Mouse (Mus musculus) megakaryocyte progenitor cell, adult 5-6 weeks (primary cell): Measurements from ENCODE around the gene Col16a1. TPM values are rescaled to one million over a fixed set of nuclear protein-coding genes. Genes with fewer than 3 reads are reported as not detected.

Experiments used
- ATAC-seq: replicated peaks from 2 replicates; pipeline ENCODE4 v1.8.0; 2016; ENCODE audit warnings: mild to moderate bottlenecking, moderate TSS enrichment, inconsistent platforms; ENCODE audit not compliant: poor library complexity
- total RNA-seq, 2 experiments: library from RNA; stranded (forward) in 1 of 2; stranded (reverse) in 1 of 2; fragments of 157-497, 149-512 nt in 1 of 2; fragments of 200-1000 nt in 1 of 2; gene quantifications; 2 replicates each; pipeline versions ENCODE4 v1.2.3 to v1.2.4; 2015 to 2017

Gene Col16a1
- total RNA-seq, 2 experiments from 2014 or later: 0.17 to 1.1 TPM

DNA sequence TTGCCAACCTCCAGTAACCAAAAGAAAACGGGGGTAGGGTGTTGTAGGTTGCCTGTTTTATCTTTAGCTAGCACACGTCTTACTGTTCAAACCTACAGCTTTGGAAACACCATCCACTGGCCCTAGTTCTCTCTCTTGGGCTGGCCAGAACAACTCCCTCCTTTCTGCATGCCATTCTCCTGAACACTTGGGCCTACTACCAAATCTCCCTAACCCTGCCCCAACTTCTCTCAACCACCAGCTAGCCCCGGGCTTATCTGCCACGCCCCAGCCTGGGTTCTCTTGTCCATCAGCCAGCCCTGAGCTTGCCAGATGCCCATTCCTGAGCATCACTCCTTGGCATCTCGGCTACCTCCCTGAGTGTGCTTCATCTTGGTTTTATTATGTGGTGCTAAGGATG, 81.3 kb downstream of the Col16a1 start:
- ATAC-seq: peak; percentile 40

DNA sequence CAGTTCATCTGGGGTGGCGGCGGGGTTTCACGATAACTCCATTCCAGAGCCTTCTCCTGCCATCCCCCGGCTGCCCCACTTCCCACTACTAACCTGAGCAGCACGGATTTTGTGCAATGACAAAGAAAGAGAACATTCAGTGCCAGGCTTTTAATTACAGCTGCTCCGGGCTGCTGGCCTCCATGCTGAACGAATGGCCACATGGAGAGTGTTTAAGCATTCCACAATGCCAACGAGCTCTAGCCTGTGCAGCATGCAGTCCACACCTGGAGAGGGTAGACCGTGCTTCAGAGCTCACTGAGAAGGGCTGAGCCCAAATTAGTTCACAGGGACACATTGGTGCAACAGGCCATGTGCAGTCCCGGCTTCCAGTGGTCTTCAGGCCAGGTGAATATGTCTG, 82.4 kb downstream of the Col16a1 start:
- no peak for ATAC-seq

DNA sequence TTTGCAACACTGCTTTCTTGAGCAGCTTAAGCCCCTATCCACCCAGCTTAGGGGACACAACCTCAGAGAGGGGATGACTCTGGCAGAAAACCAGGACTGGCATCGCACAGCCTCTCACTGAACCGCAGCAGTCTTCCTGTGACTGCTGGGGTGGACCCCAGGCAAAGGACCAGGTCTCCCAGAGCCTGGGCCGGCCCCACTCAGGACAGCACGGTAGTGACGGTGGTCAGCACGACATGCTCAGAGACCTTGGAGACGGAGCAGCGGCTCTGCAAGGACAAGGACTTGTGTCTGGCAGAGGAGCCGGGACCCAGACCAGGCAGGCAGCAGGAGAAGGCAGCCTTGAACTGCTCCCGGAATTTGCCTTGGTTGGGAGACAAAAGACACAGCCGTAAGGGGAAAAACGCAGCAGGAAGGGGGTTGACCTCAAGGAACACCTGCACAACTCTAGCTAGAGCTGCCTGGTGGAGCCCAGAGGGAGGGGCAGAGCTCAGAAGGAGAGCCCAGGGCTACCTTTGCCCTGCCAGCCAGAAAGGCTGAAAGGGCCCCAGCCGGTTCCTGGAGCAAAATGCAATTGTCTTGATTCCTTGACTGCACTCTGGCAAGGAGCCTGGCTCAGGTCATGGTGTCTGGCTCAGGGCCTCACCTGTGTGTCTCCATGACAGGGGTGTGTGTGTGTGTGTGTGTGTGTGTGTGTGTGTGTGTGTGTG, 83.2 kb downstream of the Col16a1 start:
- ATAC-seq: no peak

DNA sequence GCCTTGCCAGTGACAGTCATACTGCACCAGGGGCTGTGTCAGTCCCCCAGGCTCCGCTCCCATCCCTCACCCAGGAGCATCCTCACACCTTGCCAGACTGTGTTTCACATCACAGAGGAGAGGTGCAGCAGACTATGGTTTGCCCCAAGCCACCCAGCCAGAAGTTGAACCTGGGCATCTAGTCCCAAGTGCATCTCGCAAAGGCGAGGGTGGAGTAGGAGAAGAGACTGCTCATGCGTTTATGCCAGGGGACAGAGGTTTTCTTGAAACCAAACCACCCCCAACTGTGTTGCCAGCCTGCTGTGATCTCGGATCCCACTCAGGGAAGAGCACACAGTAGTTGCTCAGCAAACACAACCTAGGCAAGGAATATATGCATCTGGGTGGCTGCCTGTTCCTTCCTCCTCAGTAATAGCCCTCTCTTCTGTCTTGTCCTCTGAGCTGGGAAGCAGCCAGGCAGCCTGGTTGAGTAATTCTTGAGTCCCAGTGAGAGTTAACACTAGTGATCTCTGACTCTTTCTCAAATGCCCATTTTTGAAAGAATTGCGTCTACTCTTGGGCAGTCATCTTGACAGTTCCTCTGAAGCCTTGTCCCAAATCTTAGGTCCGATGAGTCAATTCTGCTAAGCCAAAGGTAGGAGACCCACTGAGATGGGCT, 83.9 kb downstream of the Col16a1 start:
- ATAC-seq: no peak

DNA sequence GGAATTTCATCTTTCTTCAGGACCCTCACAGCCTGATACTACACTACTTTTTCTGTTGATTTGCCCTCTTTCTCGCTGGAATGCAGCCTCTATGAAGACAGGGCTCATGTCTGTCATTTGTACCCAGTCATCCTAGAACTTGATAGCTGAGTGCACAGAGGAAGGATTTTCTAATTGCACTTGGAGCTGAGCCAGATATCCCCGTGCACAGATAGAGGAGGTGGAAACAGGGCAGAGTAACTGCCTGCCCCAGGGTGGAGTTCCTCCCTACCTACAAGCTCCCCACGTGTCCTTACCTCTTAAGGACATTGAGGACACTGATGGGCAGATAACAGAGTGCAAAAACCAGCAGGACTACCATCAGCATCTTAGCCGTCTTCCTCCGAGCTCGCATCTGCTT, 85.8 kb downstream of the Col16a1 start:
- no peak for ATAC-seq

DNA sequence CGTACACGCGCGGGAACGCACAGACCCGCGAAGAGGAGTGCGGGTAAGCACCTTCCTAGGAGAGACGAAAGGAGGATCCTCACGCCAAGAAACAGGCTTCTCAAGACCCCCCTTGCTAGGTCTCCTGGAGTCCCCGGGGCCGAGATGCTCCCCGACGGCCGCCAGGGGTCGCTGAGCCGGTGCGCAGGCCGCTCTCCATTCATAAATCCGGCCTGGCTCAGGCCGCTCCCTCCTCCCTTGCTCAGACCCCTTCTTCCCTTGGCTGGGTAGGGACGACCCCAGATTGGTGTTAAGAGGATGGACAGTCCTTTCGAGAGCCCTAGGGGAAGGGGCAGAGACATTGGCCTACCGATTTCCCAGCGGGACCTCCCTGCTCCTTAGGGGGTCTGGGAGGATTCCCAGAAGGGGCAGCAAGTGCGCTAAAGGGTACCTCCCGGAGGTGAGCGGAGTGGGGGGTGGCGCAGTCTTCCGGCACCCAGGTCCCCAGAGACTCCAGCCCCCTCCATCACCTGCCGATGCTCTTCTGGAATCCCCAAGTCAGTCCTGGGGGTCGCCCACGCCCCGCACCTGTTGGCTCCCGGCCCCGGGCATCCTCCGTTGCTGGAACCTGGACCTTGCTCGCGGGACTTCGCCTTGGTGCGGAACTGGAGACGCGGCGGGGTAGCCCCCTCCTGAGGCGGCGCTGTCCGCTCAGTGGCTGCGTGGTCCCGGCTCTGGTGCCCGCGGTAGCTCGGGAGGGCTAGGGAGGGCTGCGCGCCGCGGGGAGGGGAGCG, 91.0 kb downstream of the Col16a1 start:
- peak; percentile 91 for ATAC-seq

DNA sequence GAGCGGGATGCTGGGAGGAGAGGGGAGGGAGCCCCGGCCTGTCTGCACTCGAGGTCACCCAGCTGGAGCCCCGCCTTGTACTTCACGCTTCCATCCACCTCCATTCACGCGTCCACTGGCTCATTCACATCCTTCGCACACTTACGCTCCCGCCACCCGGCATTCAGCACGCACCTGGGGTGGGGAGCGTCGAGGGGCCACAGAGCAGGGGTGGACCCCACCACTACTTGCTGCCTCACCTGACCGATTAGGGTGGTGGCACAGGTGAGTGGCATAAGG, 91.5 kb downstream of the Col16a1 start, which contains the start of gene Hcrtr1:
TSS of gene Hcrtr1 (minus strand) at position 146 of the 279 bp plus-strand sequence.
- no peak for ATAC-seq

DNA sequence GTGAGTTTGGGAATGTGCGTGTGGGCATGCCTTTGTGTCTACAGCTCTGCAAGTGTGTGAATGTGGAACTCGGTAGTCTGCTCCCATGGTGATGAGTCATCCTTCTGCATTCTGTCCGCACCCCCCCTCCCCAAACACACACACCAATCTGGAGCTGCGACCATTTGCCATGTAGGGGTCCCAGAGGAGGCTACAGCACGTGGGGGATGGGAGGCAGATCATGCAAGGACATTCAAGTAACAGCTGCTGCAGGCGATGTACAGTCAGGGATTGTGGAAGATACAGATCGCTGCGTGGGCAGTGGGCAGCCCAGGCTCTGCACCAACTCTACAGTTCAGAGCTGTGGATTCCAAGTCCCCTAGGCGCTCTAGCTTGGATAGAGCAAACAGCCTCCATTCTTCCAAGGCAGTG, 93.4 kb downstream of the Col16a1 start:
- no peak for ATAC-seq

DNA sequence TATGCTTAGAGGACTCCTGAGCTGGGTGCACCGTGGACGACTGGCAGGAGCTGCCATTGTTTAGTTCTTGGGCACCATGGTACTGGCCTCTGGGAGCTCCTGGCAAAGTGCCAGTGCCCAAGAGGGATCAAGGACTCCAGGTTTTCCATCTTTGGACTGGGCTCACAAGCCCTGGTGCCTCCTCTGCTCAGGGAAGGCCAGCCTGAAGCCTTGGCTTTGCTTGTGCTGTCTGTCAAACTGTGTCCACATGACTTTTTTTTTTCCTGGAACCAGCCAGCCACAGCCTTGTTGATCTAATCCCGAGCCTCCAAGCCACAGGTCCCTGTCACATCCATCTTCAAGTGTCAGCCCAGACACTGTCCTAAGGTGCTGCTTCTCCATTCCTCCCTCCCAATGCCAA, 94.1 kb downstream of the Col16a1 start:
- ATAC-seq: no peak

DNA sequence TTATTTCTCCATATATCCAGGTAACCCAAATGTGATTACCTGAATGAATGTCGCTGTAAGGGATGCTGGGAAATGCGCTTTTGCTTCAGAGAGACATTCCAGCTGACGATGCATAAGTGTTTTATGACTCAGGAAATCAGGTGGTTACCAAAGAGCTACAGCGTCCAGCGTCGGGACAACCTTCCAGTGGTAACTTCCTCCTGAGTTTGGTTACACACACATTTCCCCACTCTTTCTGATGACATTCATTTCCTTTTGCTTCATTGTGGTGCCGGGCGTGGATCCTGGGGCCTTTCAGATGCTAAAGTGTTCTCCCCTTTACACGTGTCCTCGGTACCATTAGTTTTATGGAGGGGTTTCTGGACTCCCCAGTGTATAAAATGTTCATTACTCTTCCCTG, 100.8 kb downstream of the Col16a1 start:
- peak; percentile 96 for ATAC-seq

Other genes starting within 250 kb of the Col16a1 start
- gene Ptp4a2, start 236.6 kb upstream of the Col16a1 start, total RNA-seq (2015): 310 and 335 TPM in 2 replicates
- gene Ptp4a2, start 236.6 kb upstream of the Col16a1 start, total RNA-seq (2017): 303 and 393 TPM in 2 replicates
- 0.05 and 0.49 TPM in 2 replicates for gene Spocd1, start 118.6 kb upstream of the Col16a1 start, total RNA-seq (2015)
- 0.04 and 0.81 TPM in 2 replicates for gene Spocd1, start 118.6 kb upstream of the Col16a1 start, total RNA-seq (2017)
- gene Adgrb2, start 63.0 kb upstream of the Col16a1 start, total RNA-seq (2015): not detected in 2 replicates
- gene Adgrb2, start 63.0 kb upstream of the Col16a1 start, total RNA-seq (2017): 0.41 TPM in 1 of 2 replicates, not detected in the other
- gene Pef1, start 54.7 kb downstream of the Col16a1 start, total RNA-seq (2015): 39.4 and 51.8 TPM in 2 replicates
- 11.8 and 15.5 TPM in 2 replicates for gene Pef1, start 54.7 kb downstream of the Col16a1 start, total RNA-seq (2017)
- gene Hcrtr1, start 91.5 kb downstream of the Col16a1 start, total RNA-seq (2015): not detected in 2 replicates
- gene Hcrtr1, start 91.5 kb downstream of the Col16a1 start, total RNA-seq (2017): not detected in 2 replicates
- 1.5 and 3.1 TPM in 2 replicates for gene Tinagl1, start 127.3 kb downstream of the Col16a1 start, total RNA-seq (2015)
- gene Tinagl1, start 127.3 kb downstream of the Col16a1 start, total RNA-seq (2017): 1.6 and 2.3 TPM in 2 replicates
- not detected in 2 replicates for gene Gm853, start 174.6 kb downstream of the Col16a1 start, total RNA-seq (2015)
- gene Gm853, start 174.6 kb downstream of the Col16a1 start, total RNA-seq (2017): not detected in 2 replicates
- gene Serinc2, start 231.4 kb downstream of the Col16a1 start, total RNA-seq (2015): 0.07 TPM in 1 of 2 replicates, not detected in the other
- gene Serinc2, start 231.4 kb downstream of the Col16a1 start, total RNA-seq (2017): not detected in 2 replicates